Mouse (Mus musculus): ENCODE results near the gene Pdap1.

The Pdap1 gene

GRCm38 (mm10) chr5:145081866-145082613, 58.0 kb downstream of the Pdap1 start:
- DNase-seq (ENCODE audit: low read depth), result no peak
